Mouse (Mus musculus): ENCODE data around the gene Rassf8. TPM values are rescaled to one million over a fixed set of nuclear protein-coding genes. Genes with fewer than 3 reads are reported as not detected.

The Rassf8 gene
- polyA plus RNA-seq, 1 experiment from 2014 or later = 15.7 TPM

DNA sequence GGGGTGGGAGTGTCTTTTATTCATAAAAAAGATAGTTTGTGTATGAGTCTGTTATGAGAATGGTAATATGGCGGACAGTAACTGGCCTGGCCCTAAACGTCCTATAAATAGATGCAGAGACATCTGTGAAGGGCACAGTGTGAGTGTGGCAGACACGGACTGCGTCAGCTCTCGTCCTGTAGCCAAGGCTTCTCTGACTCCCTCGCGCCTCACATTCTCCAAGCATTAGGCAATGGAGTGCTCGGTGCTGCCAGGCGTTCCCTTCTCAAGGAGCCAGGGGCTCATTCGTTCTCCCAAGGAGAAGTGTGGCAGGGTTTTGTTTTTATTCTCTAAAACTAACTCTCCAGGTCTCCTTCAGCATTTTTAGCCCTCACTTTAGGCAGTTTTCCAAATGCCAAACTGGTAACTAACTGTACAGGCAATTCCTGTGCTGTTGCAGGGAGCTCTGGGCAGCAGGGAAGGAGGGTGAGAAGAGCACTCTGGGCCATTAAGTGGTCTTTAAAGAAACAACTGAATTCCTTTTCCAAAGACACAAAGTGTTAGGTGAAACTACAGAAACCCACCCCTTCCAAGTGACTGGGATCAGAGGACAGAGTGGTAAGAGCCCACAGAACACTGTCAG is 22.2 kb downstream of the Rassf8 start:
- no peak overlapping the region for H3K4me3 ChIP-seq (ENCODE audit: control insufficient read depth in 1 of 2, insufficient read depth in 1 of 2, low read depth in 1 of 2, low read length in 2 of 2)
- peak overlapping the region; percentile 97 to 99 for H3K27ac ChIP-seq (replicated peaks in 1 of 2; ENCODE audit: control insufficient read depth in 1 of 2, insufficient read depth in 1 of 2, low read depth in 2 of 2, low read length in 2 of 2)
- no peaks in the 10 kb centered on the region for H3K36me3 ChIP-seq (ENCODE audit: control insufficient read depth, insufficient read depth, low read length)
- no peaks in the 10 kb centered on the region for H3K9me3 ChIP-seq (ENCODE audit: control insufficient read depth, low read length)
- ATAC-seq (ENCODE audit: insufficient number of reproducible peaks, insufficient read depth, low FRiP score, low read depth) = peak; percentile 87
- H3K4me1 ChIP-seq (ENCODE audit: control insufficient read depth in 2 of 2, insufficient read depth in 2 of 2, low read length in 2 of 2) = peaks cover 41 to 55% of the 10 kb centered on the region in 2 experiments
- H3K27me3 ChIP-seq (ENCODE audit: control insufficient read depth, insufficient read depth, low read length) = no peaks in the 10 kb centered on the region
- 17% methylated on average over 10 of the region's 10 CpGs for WGBS
- peak overlapping the region; percentile 55 for H3K9ac ChIP-seq (ENCODE audit: low read length)
- peak overlapping the region; percentile 37 for H3K4me2 ChIP-seq (ENCODE audit: low read length)

DNA sequence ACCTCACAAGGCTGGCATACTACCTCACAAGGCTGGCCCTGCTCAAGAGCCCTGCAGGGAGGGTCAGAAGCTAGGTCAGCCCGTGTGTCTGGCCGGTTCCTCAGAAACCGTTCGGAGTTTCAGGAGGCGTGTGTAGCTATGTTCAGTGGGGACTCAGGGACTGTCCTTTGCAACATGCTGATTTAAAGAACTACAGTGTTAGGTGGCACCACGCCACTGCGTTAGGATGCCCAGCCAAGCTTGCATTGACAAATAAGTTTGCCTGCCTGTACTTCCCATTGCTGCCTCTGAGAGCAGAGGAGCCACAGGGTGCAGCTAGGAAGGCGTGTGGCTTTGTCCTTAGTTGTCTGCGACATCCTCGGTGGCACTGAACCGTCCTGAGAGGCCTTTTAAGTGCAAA is 23.3 kb downstream of the Rassf8 start:
- WGBS = 56% methylated on average over 11 of the region's 11 CpGs
- Histone ChIP-seq H3K27me3 (ENCODE audit: control insufficient read depth, insufficient read depth, low read length) (no peaks in the 10 kb centered on the region), H3K4me2 (ENCODE audit: low read length) (no peak overlapping the region), H3K4me1 (ENCODE audit: control insufficient read depth in 2 of 2, insufficient read depth in 2 of 2, low read length in 2 of 2) (peaks cover 35 to 44% of the 10 kb centered on the region in 2 experiments), H3K27ac (replicated peaks in 1 of 2; ENCODE audit: control insufficient read depth in 1 of 2, insufficient read depth in 1 of 2, low read depth in 2 of 2, low read length in 2 of 2) (peak overlapping the region; percentile 65 to 97), H3K9me3 (ENCODE audit: control insufficient read depth, low read length) (no peaks in the 10 kb centered on the region), H3K9ac (ENCODE audit: low read length) (peak overlapping the region; percentile 39; the same call in 1 of the 2 replicates), H3K36me3 (ENCODE audit: control insufficient read depth, insufficient read depth, low read length) (no peaks in the 10 kb centered on the region), H3K4me3 (ENCODE audit: control insufficient read depth in 1 of 2, insufficient read depth in 1 of 2, low read depth in 1 of 2, low read length in 2 of 2) (no peak overlapping the region)
- no peak for ATAC-seq (ENCODE audit: insufficient number of reproducible peaks, insufficient read depth, low FRiP score, low read depth)

DNA sequence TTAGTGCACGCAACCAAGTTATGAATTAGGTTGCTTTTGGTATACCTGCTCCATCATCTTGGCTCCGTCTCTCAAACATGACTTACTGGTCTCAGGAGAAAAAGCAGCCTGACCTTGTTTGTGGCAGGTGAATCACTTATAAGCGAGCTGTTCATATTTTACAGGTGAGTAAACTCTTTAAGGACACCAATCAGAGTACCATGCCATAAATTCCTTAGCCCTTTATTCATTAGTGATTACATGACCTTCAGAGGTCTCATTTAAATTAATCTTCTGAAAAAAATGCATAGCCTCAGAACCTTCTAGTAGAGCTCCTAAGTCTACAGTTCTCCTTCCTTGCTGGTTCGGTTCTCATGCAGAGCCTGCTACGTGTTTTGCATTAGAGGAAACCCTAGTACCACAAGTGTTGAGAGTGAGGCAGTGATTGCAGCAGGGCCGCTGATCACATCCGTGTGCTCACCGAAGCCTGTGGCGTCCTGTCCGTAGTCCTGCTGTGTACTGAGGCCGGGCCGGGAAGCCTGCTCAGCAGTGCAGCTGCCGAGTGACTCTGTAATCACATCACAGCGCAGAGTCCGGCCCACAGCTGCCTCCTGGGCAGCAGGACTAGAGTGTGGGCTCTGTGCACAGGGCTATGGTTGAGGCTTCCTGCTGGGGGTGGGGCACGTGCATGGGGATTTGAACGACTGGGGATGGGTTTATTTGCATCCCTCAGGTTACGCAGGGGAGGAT is 23.9 kb downstream of the Rassf8 start:
- ATAC-seq (ENCODE audit: insufficient number of reproducible peaks, insufficient read depth, low FRiP score, low read depth) = no peak
- no peaks in the 10 kb centered on the region for H3K36me3 ChIP-seq (ENCODE audit: control insufficient read depth, insufficient read depth, low read length)
- H3K4me1 ChIP-seq (ENCODE audit: control insufficient read depth in 2 of 2, insufficient read depth in 2 of 2, low read length in 2 of 2) = peaks cover 32 to 39% of the 10 kb centered on the region in 2 experiments
- H3K4me2 ChIP-seq (ENCODE audit: low read length) = no peak overlapping the region
- no peaks in the 10 kb centered on the region for H3K9me3 ChIP-seq (ENCODE audit: control insufficient read depth, low read length)
- WGBS = 41% methylated on average over 18 of the region's 18 CpGs
- no peaks in the 10 kb centered on the region for H3K27me3 ChIP-seq (ENCODE audit: control insufficient read depth, insufficient read depth, low read length)
- no peak overlapping the region for H3K4me3 ChIP-seq (ENCODE audit: control insufficient read depth in 1 of 2, insufficient read depth in 1 of 2, low read depth in 1 of 2, low read length in 2 of 2)
- peak overlapping the region; percentile 39; the same call in 1 of the 2 replicates for H3K9ac ChIP-seq (ENCODE audit: low read length)
- peak overlapping the region; percentile 65 to 97 for H3K27ac ChIP-seq (replicated peaks in 1 of 2; ENCODE audit: control insufficient read depth in 1 of 2, insufficient read depth in 1 of 2, low read depth in 2 of 2, low read length in 2 of 2)

DNA sequence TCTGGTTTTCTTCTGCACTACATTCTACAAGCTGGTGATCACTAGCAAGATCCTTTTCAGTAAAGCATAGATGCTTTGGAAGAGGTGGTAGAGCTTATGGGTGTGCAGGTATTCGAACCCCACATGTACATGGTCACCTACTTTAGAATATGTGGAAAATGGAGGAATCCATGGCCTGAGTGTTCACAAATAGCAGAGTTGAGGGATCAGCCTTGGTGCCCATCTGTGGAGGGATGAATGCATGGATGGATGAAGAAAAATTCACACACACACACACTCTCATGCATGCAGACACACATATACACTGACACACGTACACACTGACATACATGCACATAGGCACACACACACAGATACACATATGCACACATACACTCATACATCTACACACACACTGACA is 27.9 kb downstream of the Rassf8 start:
- Histone ChIP-seq H3K4me2 (ENCODE audit: low read length) (no peak overlapping the region), H3K4me1 (ENCODE audit: control insufficient read depth in 2 of 2, insufficient read depth in 2 of 2, low read length in 2 of 2) (peaks cover 15 to 37% of the 10 kb centered on the region in 2 experiments), H3K9me3 (ENCODE audit: control insufficient read depth, low read length) (no peaks in the 10 kb centered on the region), H3K36me3 (ENCODE audit: control insufficient read depth, insufficient read depth, low read length) (no peaks in the 10 kb centered on the region), H3K27me3 (ENCODE audit: control insufficient read depth, insufficient read depth, low read length) (no peaks in the 10 kb centered on the region), H3K27ac (replicated peaks in 1 of 2; ENCODE audit: control insufficient read depth in 1 of 2, insufficient read depth in 1 of 2, low read depth in 2 of 2, low read length in 2 of 2) (no peak overlapping the region), H3K4me3 (ENCODE audit: control insufficient read depth in 1 of 2, insufficient read depth in 1 of 2, low read depth in 1 of 2, low read length in 2 of 2) (no peak overlapping the region), H3K9ac (ENCODE audit: low read length) (no peak overlapping the region)
- no peak for ATAC-seq (ENCODE audit: insufficient number of reproducible peaks, insufficient read depth, low FRiP score, low read depth)
- 92% methylated on average over 2 of the region's 2 CpGs for WGBS

DNA sequence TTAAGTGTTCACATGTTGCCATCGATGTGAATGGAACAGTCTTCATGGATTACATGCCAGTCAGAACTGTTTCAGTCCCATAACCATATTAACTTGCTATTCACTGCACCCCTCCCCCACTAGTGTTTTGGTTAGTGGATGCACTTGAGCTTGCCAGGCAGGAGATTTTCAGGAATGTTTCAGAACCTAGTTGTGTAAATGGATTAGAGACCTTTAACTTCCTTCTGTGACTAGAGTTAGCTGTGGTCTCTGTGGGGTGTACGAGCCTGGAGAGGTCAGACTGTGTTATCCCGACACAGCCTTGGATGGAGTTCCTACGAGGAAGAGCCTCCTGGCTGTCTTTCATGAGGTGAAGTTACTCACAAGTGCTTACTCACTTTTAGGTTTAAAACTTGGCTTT is 29.7 kb downstream of the Rassf8 start:
- no peak overlapping the region for H3K9ac ChIP-seq (ENCODE audit: low read length)
- no peaks in the 10 kb centered on the region for H3K36me3 ChIP-seq (ENCODE audit: control insufficient read depth, insufficient read depth, low read length)
- no peaks in the 10 kb centered on the region for H3K9me3 ChIP-seq (ENCODE audit: control insufficient read depth, low read length)
- H3K4me3 ChIP-seq (ENCODE audit: control insufficient read depth in 1 of 2, insufficient read depth in 1 of 2, low read depth in 1 of 2, low read length in 2 of 2) = no peak overlapping the region
- no peaks in the 10 kb centered on the region for H3K27me3 ChIP-seq (ENCODE audit: control insufficient read depth, insufficient read depth, low read length)
- no peak overlapping the region for H3K4me2 ChIP-seq (ENCODE audit: low read length)
- no peak overlapping the region for H3K27ac ChIP-seq (replicated peaks in 1 of 2; ENCODE audit: control insufficient read depth in 1 of 2, insufficient read depth in 1 of 2, low read depth in 2 of 2, low read length in 2 of 2)
- H3K4me1 ChIP-seq (ENCODE audit: control insufficient read depth in 2 of 2, insufficient read depth in 2 of 2, low read length in 2 of 2) = peaks cover 6 to 33% of the 10 kb centered on the region in 2 experiments
- 82% methylated on average over 4 of the region's 4 CpGs for WGBS
- ATAC-seq (ENCODE audit: insufficient number of reproducible peaks, insufficient read depth, low FRiP score, low read depth) = no peak

DNA sequence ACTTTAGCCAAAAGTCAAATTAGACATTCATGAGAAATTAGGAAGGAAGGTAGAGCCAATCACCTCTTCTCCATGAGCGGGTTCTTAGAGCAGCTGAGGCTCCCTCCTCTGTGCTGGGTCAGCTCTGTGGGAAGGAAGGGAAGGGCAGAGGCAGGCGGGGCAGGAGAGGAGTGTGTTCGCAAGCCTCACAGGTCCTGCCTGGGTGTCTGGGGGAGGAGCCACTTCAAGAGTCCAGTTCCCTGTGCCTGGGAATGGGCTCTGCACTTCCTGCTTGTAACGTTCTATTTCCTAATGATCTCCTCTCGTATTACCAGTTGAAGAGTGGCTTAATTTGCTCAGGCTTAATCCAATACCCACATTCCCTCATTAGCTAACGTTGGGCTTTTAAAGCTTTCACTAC is 32.8 kb downstream of the Rassf8 start:
- 14% methylated on average over 6 of the region's 6 CpGs for WGBS
- H3K27me3 ChIP-seq (ENCODE audit: control insufficient read depth, insufficient read depth, low read length) = no peaks in the 10 kb centered on the region
- H3K4me1 ChIP-seq (ENCODE audit: control insufficient read depth in 2 of 2, insufficient read depth in 2 of 2, low read length in 2 of 2) = peaks cover 10 to 48% of the 10 kb centered on the region in 2 experiments
- ATAC-seq (ENCODE audit: insufficient number of reproducible peaks, insufficient read depth, low FRiP score, low read depth) = peak; percentile 69; the same call in 1 of the 2 replicates
- no peak overlapping the region for H3K4me3 ChIP-seq (ENCODE audit: control insufficient read depth in 1 of 2, insufficient read depth in 1 of 2, low read depth in 1 of 2, low read length in 2 of 2)
- no peak overlapping the region for H3K4me2 ChIP-seq (ENCODE audit: low read length)
- H3K27ac ChIP-seq (replicated peaks in 1 of 2; ENCODE audit: control insufficient read depth in 1 of 2, insufficient read depth in 1 of 2, low read depth in 2 of 2, low read length in 2 of 2) = peak overlapping the region in 1 of 2 experiments; percentile 34; a peak in 1 of 4 replicates
- H3K36me3 ChIP-seq (ENCODE audit: control insufficient read depth, insufficient read depth, low read length) = no peaks in the 10 kb centered on the region; the same call in 1 of the 2 replicates
- no peaks in the 10 kb centered on the region for H3K9me3 ChIP-seq (ENCODE audit: control insufficient read depth, low read length)
- H3K9ac ChIP-seq (ENCODE audit: low read length) = peak overlapping the region; percentile 18; the same call in 1 of the 2 replicates

DNA sequence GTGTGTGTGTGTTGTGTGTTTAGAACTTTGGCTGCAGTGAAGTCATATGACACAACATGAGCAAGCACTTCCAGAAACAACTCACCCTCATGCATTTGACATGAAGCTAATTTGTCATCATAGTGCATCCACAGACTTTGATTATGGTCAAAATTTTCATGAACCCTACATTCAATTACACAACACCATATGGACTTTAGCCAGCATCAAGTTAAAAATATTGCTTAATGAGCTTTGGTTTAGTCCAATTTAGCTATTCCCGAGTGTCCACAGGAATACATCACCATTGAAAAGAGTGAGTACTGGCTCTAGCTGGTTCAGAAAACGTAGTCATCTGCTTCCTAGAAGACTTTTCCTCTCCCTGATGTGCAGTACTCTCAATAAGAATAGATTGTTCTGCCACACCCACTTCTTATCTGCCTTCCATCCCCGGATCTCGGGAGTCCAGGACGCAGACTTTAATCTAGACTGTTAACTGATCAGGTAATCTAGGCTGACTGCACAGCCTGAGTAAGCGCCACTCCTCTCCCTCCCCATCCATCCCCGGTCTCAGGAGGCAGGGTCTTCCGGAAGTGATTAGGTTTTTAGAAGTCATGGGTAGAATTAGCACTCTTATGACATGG is 33.7 kb downstream of the Rassf8 start:
- Histone ChIP-seq H3K4me1 (ENCODE audit: control insufficient read depth in 2 of 2, insufficient read depth in 2 of 2, low read length in 2 of 2) (peaks cover 10 to 48% of the 10 kb centered on the region in 2 experiments), H3K27ac (replicated peaks in 1 of 2; ENCODE audit: control insufficient read depth in 1 of 2, insufficient read depth in 1 of 2, low read depth in 2 of 2, low read length in 2 of 2) (no peak overlapping the region)

More for the DNA sequence above, 33.7 kb downstream of the Rassf8 start:
- 43% methylated on average over 8 of the region's 8 CpGs for WGBS
- ATAC-seq (ENCODE audit: insufficient number of reproducible peaks, insufficient read depth, low FRiP score, low read depth) = no peak
- H3K36me3 ChIP-seq (ENCODE audit: control insufficient read depth, insufficient read depth, low read length) = no peaks in the 10 kb centered on the region; the same call in 1 of the 2 replicates
- H3K4me2 ChIP-seq (ENCODE audit: low read length) = no peak overlapping the region
- no peaks in the 10 kb centered on the region for H3K9me3 ChIP-seq (ENCODE audit: control insufficient read depth, low read length)
- no peak overlapping the region for H3K4me3 ChIP-seq (ENCODE audit: control insufficient read depth in 1 of 2, insufficient read depth in 1 of 2, low read depth in 1 of 2, low read length in 2 of 2)
- H3K9ac ChIP-seq (ENCODE audit: low read length) = no peak overlapping the region
- H3K27me3 ChIP-seq (ENCODE audit: control insufficient read depth, insufficient read depth, low read length) = no peaks in the 10 kb centered on the region

Measured in heart, embryonic 14.5 days (tissue).